Mouse (Mus musculus): Measurements from ENCODE around the gene Pfdn6. TPM values are rescaled to one million over a fixed set of nuclear protein-coding genes. Genes with fewer than 3 reads are reported as not detected.
"Not testable (repeated sequence)": the region's sequence is repeated elsewhere in the genome, so short reads cannot be mapped to it uniquely, and the experiment has no call there.

Pfdn6 gene
- total RNA-seq, 1 experiment from 2014 or later, result 63.5 TPM

GRCm38 (mm10) chr17:33903911-33904651, 36.1 kb downstream of the Pfdn6 start:
- not testable (repeated sequence) for ATAC-seq (ENCODE audit: extremely low read depth, insufficient number of reproducible peaks, low FRiP score, poor library complexity, severe bottlenecking)

DNA sequence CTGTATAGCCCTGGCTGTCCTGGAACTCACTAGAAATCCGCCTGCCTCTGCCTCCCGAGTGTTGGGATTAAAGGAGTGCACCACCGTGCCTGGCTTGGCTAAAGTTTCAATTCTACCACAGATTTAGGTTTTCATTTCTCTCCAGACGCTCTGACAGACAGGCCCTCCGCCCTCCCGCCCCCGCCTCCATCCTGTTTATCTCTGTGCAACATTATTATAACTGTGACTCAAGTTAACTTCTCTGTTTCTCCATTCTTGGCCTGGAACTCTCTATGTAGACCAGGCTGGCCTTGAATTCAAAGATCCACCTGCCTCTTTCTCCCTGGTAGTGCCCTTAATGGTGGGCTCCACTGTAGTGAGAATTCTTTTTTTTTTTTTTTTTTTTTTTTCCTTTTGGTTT, 37.7 kb downstream of the Pfdn6 start:
- ATAC-seq (ENCODE audit: extremely low read depth, insufficient number of reproducible peaks, low FRiP score, poor library complexity, severe bottlenecking), result no peak

GRCm38 (mm10) chr17:33902079-33902478, 38.1 kb downstream of the Pfdn6 start:
- ATAC-seq (ENCODE audit: extremely low read depth, insufficient number of reproducible peaks, low FRiP score, poor library complexity, severe bottlenecking), result no peak

- ATAC-seq (ENCODE audit: extremely low read depth, insufficient number of reproducible peaks, low FRiP score, poor library complexity, severe bottlenecking), result no peak
These were observed 38.5 kb downstream of the Pfdn6 start for GRCm38 (mm10) chr17:33901653-33902052.

DNA sequence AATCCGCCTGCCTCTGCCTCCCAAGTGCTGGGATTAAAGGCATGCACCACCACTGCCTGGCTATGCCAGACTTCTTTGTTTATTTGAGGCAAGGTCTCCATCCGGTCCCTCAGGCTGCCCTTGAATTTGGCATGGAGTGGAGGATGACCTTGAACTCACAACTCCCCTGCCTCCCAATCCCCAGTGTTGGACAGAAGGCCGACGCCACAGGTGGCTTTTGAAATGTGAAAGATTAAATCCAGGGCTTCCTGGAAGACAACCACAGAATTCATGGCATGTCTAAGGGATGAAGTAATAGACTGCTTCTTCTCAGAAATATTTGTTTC, 39.2 kb downstream of the Pfdn6 start:
- no peak for ATAC-seq (ENCODE audit: extremely low read depth, insufficient number of reproducible peaks, low FRiP score, poor library complexity, severe bottlenecking)

GRCm38 (mm10) chr17:33900281-33900988, 39.7 kb downstream of the Pfdn6 start:
- no peak for ATAC-seq (ENCODE audit: extremely low read depth, insufficient number of reproducible peaks, low FRiP score, poor library complexity, severe bottlenecking)

DNA sequence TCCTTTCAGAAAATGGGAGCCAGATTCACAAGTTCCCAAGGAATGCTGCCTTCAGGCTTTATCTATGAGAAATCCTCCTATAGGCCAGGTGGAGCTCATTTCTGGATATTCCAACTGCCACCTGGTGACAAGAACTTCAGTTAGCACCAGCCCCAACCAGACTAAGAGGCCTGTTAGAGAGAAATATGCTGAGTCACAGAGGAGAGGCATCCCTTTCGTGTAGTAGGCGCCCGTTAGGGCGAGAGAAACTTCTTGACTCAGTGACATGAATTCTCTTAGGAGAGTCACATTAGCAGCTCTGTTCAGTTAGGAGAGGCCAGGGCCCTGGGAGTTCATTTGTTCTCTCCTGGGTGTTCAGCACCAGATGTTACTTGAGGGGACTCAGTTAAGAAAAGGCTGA, 40.5 kb downstream of the Pfdn6 start:
- no peak for ATAC-seq (ENCODE audit: extremely low read depth, insufficient number of reproducible peaks, low FRiP score, poor library complexity, severe bottlenecking)

- not testable (repeated sequence) for ATAC-seq (ENCODE audit: extremely low read depth, insufficient number of reproducible peaks, low FRiP score, poor library complexity, severe bottlenecking)
These were observed 42.0 kb downstream of the Pfdn6 start for GRCm38 (mm10) chr17:33898193-33898592.

GRCm38 (mm10) chr17:33897114-33897794, 42.9 kb downstream of the Pfdn6 start:
- peak; percentile 64 for ATAC-seq (ENCODE audit: extremely low read depth, insufficient number of reproducible peaks, low FRiP score, poor library complexity, severe bottlenecking)

DNA sequence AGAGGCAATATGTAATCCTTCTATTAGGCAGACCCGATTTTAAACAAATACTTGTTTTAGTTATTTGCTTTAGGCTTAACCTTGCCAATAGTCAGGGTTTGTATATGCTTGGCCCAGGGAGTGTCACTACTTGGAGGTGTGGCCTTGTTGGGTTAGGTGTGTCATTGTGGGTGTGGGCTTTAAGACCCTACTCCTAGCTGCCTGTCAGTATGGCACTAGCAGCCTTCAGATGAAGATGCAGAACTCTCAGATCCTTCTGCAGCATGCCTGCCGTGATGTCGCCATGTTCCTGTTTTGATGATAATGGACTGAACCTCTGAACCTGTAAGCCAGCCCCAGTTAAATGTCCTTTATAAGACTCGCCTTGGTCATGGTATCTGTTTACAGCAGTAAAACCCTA, 47.1 kb downstream of the Pfdn6 start:
- ATAC-seq (ENCODE audit: extremely low read depth, insufficient number of reproducible peaks, low FRiP score, poor library complexity, severe bottlenecking), result not testable (repeated sequence)

- ATAC-seq (ENCODE audit: extremely low read depth, insufficient number of reproducible peaks, low FRiP score, poor library complexity, severe bottlenecking), result no peak
These were observed 47.7 kb downstream of the Pfdn6 start for GRCm38 (mm10) chr17:33892429-33892828.

- not testable (repeated sequence) for ATAC-seq (ENCODE audit: extremely low read depth, insufficient number of reproducible peaks, low FRiP score, poor library complexity, severe bottlenecking)
These were observed 48.3 kb downstream of the Pfdn6 start for GRCm38 (mm10) chr17:33891892-33892291.

- ATAC-seq (ENCODE audit: extremely low read depth, insufficient number of reproducible peaks, low FRiP score, poor library complexity, severe bottlenecking), result no peak
These were observed 48.8 kb downstream of the Pfdn6 start for GRCm38 (mm10) chr17:33891357-33891756.

- peak; percentile 98 for ATAC-seq (ENCODE audit: extremely low read depth, insufficient number of reproducible peaks, low FRiP score, poor library complexity, severe bottlenecking)
These were observed 49.5 kb downstream of the Pfdn6 start, which contains the start of gene Kifc1 for GRCm38 (mm10) chr17:33890533-33891059. Gene Kifc1, minus strand, starts transcription at chr17:33890661.

DNA sequence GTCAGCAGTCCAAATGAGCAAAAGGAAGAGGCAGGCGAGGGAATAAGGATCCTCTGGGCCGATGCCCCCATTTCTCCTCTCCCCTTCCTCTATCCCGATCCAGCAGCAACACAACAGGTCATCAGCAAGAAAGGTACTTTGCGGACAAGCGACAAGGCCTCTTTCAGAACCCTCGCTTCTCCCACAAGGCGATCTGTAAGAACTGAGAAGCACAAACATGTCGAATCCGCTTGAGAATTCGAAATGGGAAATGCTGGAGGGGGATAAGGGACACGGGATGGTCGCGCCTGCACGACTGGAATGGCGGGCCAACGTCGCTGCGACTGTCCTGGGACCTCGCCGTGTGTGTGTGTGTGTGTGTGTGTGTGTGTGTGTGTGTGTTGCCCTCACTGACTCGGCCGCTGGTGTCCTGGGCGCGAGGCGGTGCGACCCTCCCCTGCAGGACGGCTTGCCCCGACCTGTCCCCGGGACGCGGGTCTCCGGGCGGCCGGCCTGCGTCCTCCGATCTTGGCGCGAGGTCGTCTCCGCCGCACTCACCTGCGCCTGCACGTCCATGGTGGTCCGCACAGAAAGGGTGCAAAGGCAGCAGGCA, 50.1 kb downstream of the Pfdn6 start:
- not testable (repeated sequence) for ATAC-seq (ENCODE audit: extremely low read depth, insufficient number of reproducible peaks, low FRiP score, poor library complexity, severe bottlenecking)

Other genes starting within 250 kb of the Pfdn6 start
- 62.6 and 68.3 TPM in 2 replicates for gene March2, start 221.7 kb downstream of the Pfdn6 start, total RNA-seq (2017)
- gene Rab11b, start 179.8 kb downstream of the Pfdn6 start, total RNA-seq (2017), result 33.9 and 50.0 TPM in 2 replicates
- 2.3 TPM in 1 of 2 replicates, not detected in the other for gene Angptl4, start 158.5 kb downstream of the Pfdn6 start, total RNA-seq (2017)
- 3.1 and 4.0 TPM in 2 replicates for gene Kank3, start 129.8 kb downstream of the Pfdn6 start, total RNA-seq (2017)
- 701 and 811 TPM in 2 replicates for gene Rps28, start 115.8 kb downstream of the Pfdn6 start, total RNA-seq (2017)
- 138 and 155 TPM in 2 replicates for gene Ndufa7, start 115.8 kb downstream of the Pfdn6 start, total RNA-seq (2017)
- 1.6 and 2.9 TPM in 2 replicates for gene Cd320, start 97.3 kb downstream of the Pfdn6 start, total RNA-seq (2017)
- not detected in 2 replicates for gene Gm7029, start 66.5 kb downstream of the Pfdn6 start, total RNA-seq (2017)
- 0.86 and 3.0 TPM in 2 replicates for gene Kifc1, start 49.7 kb downstream of the Pfdn6 start, total RNA-seq (2017)
- gene Platr17, start 35.2 kb downstream of the Pfdn6 start, total RNA-seq (2017), result 0.93 TPM in 1 of 2 replicates, not detected in the other
- 74.4 and 81.8 TPM in 2 replicates for gene Daxx, start 30.9 kb downstream of the Pfdn6 start, total RNA-seq (2017)
- gene Tapbp, start 24.4 kb downstream of the Pfdn6 start, total RNA-seq (2017), result 198 and 225 TPM in 2 replicates
- gene Zbtb22, start 24.4 kb downstream of the Pfdn6 start, total RNA-seq (2017), result 39.3 and 41.3 TPM in 2 replicates
- 146 and 180 TPM in 2 replicates for gene Rgl2, start 10.8 kb downstream of the Pfdn6 start, total RNA-seq (2017)
- 16.1 and 24.2 TPM in 2 replicates for gene Wdr46, start 317 bp upstream of the Pfdn6 start, total RNA-seq (2017)
- gene B3galt4, start 11.1 kb upstream of the Pfdn6 start, total RNA-seq (2017), result 7.1 and 7.7 TPM in 2 replicates
- 31.5 and 40.8 TPM in 2 replicates for gene Vps52, start 15.5 kb upstream of the Pfdn6 start, total RNA-seq (2017)
- gene Rps18, start 15.7 kb upstream of the Pfdn6 start, total RNA-seq (2017), result 780 and 810 TPM in 2 replicates
- gene H2-K1, start 60.0 kb upstream of the Pfdn6 start, total RNA-seq (2017), result 1,803 and 2,030 TPM in 2 replicates
- gene Ring1, start 84.3 kb upstream of the Pfdn6 start, total RNA-seq (2017), result 14.8 and 24.3 TPM in 2 replicates
- 89.7 and 114 TPM in 2 replicates for gene H2-Ke6, start 87.7 kb upstream of the Pfdn6 start, total RNA-seq (2017)
- gene Slc39a7, start 91.3 kb upstream of the Pfdn6 start, total RNA-seq (2017), result 65.5 and 69.1 TPM in 2 replicates
- gene Rxrb, start 91.5 kb upstream of the Pfdn6 start, total RNA-seq (2017), result 65.3 and 70.2 TPM in 2 replicates
- gene Col11a2, start 99.1 kb upstream of the Pfdn6 start, total RNA-seq (2017), result 10.4 and 13.0 TPM in 2 replicates
- gene H2-Oa, start 152.0 kb upstream of the Pfdn6 start, total RNA-seq (2017), result 119 and 138 TPM in 2 replicates
- gene H2-DMa, start 179.2 kb upstream of the Pfdn6 start, total RNA-seq (2017), result 221 and 234 TPM in 2 replicates
- gene Brd2, start 182.3 kb upstream of the Pfdn6 start, total RNA-seq (2017), result 714 and 721 TPM in 2 replicates
- 699 and 729 TPM in 2 replicates for gene H2-DMb2, start 203.0 kb upstream of the Pfdn6 start, total RNA-seq (2017)
- gene H2-DMb1, start 212.7 kb upstream of the Pfdn6 start, total RNA-seq (2017), result 278 and 300 TPM in 2 replicates
- gene Tap1, start 247.2 kb upstream of the Pfdn6 start, total RNA-seq (2017), result 221 and 235 TPM in 2 replicates
- gene Psmb9, start 247.4 kb upstream of the Pfdn6 start, total RNA-seq (2017), result 132 and 176 TPM in 2 replicates